Mouse (Mus musculus) erythroblast, embryonic 14.5 days (primary cell): ENCODE measurements around the gene Fbxw4.

Experiments
- GATA1 ChIP-seq: IDR thresholded peaks from 2 replicates; pipeline ENCODE4 v1.6.1; 2012; ENCODE audit warnings: low read length, inconsistent platforms, mixed read lengths
- TAL1 ChIP-seq: IDR thresholded peaks from 3 replicates; pipeline ENCODE4 v1.6.1; 2012; ENCODE audit warnings: low read length, inconsistent platforms, mixed read lengths

DNA sequence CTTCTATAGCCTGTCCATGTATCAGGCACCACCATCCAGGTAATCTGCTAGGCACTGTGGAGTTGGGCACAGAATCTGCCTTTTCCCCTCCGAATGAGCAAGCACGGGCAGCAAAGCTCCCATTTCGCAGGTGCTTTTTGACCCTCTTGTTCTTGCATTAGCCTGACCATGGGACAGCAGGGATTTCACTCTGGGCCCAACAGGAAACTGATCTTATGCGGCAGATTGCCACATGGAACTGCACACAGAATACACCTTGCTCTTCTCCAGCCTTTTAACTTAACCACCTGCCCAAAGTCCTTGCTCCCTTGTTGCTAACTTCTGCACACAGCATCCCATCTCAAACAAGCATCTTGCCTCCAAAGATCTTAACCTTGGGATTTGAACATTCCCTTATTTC, 26.9 kb upstream of the Fbxw4 start:
- no peak for TF ChIP-seq GATA1
- TF ChIP-seq TAL1 = no peak
